Mouse (Mus musculus) ES-Bruce4 (cell line): Measurements from ENCODE around the gene Pde4dip.

Experiments used
- CTCF ChIP-seq: IDR thresholded peaks from one replicate; pipeline ENCODE4 v1.8.1; 2011; ENCODE audit warnings: low read depth, low read length
- EP300 ChIP-seq: IDR thresholded peaks from 2 replicates; pipeline ENCODE4 v1.6.1; 2011; ENCODE audit warnings: low read depth, low read length; ENCODE audit not compliant: insufficient read depth
- POLR2A ChIP-seq: IDR thresholded peaks from one replicate; pipeline ENCODE4 v1.8.1; 2011; ENCODE audit warnings: low read length; ENCODE audit not compliant: insufficient read depth

- TF ChIP-seq POLR2A (no peak), CTCF (no peak), EP300 (no peak)
Observed at GRCm38 (mm10) chr3:97930141-97930786, 41.8 kb upstream of the Pde4dip start.
